Mouse (Mus musculus): Measurements from ENCODE around the gene Sez6. TPM values are rescaled to one million over a fixed set of nuclear protein-coding genes. Genes with fewer than 3 reads are reported as not detected.

The Sez6 gene
- polyA plus RNA-seq, 1 experiment: 71.0 TPM

- no peak for TF ChIP-seq CTCF (IDR thresholded peaks at IDR 0.05; ENCODE audit: borderline replicate concordance, insufficient read depth, low read depth, low read length)
- no peak for TF ChIP-seq POLR2A (IDR thresholded peaks at IDR 0.05; ENCODE audit: borderline replicate concordance, insufficient read depth, low read length)
- no peak overlapping the region for H3K27ac ChIP-seq (ENCODE audit: insufficient read depth, low read length)
- H3K4me3 ChIP-seq (replicated peaks; ENCODE audit: insufficient read depth, low read depth, low read length): no peak overlapping the region
- 21% methylated on average over 8 of the region's 8 CpGs for WGBS
- peaks cover 49% of the 10 kb centered on the region for H3K4me1 ChIP-seq (ENCODE audit: control insufficient read depth, insufficient read depth, low read length)
- no peaks in the 10 kb centered on the region for H3K27me3 ChIP-seq (ENCODE audit: control insufficient read depth, insufficient read depth, low read length)
- peak; percentile 57 to 70 for DNase-seq
These were observed 6.2 kb downstream of the Sez6 start for GRCm38 (mm10) chr11:77936846-77937245.

- peaks cover 56% of the 10 kb centered on the region for H3K4me1 ChIP-seq (ENCODE audit: control insufficient read depth, insufficient read depth, low read length)
- no peak overlapping the region for H3K27ac ChIP-seq (ENCODE audit: insufficient read depth, low read length)
- H3K27me3 ChIP-seq (ENCODE audit: control insufficient read depth, insufficient read depth, low read length): no peaks in the 10 kb centered on the region
- H3K4me3 ChIP-seq (replicated peaks; ENCODE audit: insufficient read depth, low read depth, low read length): no peak overlapping the region
- TF ChIP-seq CTCF (IDR thresholded peaks at IDR 0.05; ENCODE audit: borderline replicate concordance, insufficient read depth, low read depth, low read length) (no peak), POLR2A (IDR thresholded peaks at IDR 0.05; ENCODE audit: borderline replicate concordance, insufficient read depth, low read length) (no peak)
- WGBS: 52% methylated on average over 4 of the region's 4 CpGs
- no peak for DNase-seq
These were observed 7.2 kb downstream of the Sez6 start for GRCm38 (mm10) chr11:77937649-77938410.

- 64% methylated on average over 5 of the region's 5 CpGs for WGBS
- H3K27ac ChIP-seq (ENCODE audit: insufficient read depth, low read length): no peak overlapping the region
- TF ChIP-seq POLR2A (IDR thresholded peaks at IDR 0.05; ENCODE audit: borderline replicate concordance, insufficient read depth, low read length): no peak
- TF ChIP-seq CTCF (IDR thresholded peaks at IDR 0.05; ENCODE audit: borderline replicate concordance, insufficient read depth, low read depth, low read length): no peak
These were observed 11.6 kb downstream of the Sez6 start for GRCm38 (mm10) chr11:77942230-77942629.

GRCm38 (mm10) chr11:77947860-77948259 lies 17.3 kb downstream of the Sez6 start:
- no peak for DNase-seq
- Histone ChIP-seq H3K4me1 (ENCODE audit: control insufficient read depth, insufficient read depth, low read length) (peaks cover 42% of the 10 kb centered on the region), H3K27ac (ENCODE audit: insufficient read depth, low read length) (no peak overlapping the region), H3K27me3 (ENCODE audit: control insufficient read depth, insufficient read depth, low read length) (no peaks in the 10 kb centered on the region), H3K4me3 (replicated peaks; ENCODE audit: insufficient read depth, low read depth, low read length) (no peak overlapping the region)
- 64% methylated on average over 9 of the region's 9 CpGs for WGBS
- no peak for TF ChIP-seq POLR2A (IDR thresholded peaks at IDR 0.05; ENCODE audit: borderline replicate concordance, insufficient read depth, low read length)
- no peak for TF ChIP-seq CTCF (IDR thresholded peaks at IDR 0.05; ENCODE audit: borderline replicate concordance, insufficient read depth, low read depth, low read length)

More at GRCm38 (mm10) chr11:77942230-77942629, 11.6 kb downstream of the Sez6 start:
- Histone ChIP-seq H3K4me3 (replicated peaks; ENCODE audit: insufficient read depth, low read depth, low read length) (no peak overlapping the region), H3K27me3 (ENCODE audit: control insufficient read depth, insufficient read depth, low read length) (no peaks in the 10 kb centered on the region), H3K4me1 (ENCODE audit: control insufficient read depth, insufficient read depth, low read length) (peaks cover 34% of the 10 kb centered on the region)
- no peak for DNase-seq

GRCm38 (mm10) chr11:77950125-77950685 lies 19.6 kb downstream of the Sez6 start:
- Histone ChIP-seq H3K27me3 (ENCODE audit: control insufficient read depth, insufficient read depth, low read length) (no peaks in the 10 kb centered on the region), H3K4me3 (replicated peaks; ENCODE audit: insufficient read depth, low read depth, low read length) (no peak overlapping the region), H3K27ac (ENCODE audit: insufficient read depth, low read length) (0 out of 2 replicates have a peak overlapping the region, but pooled peaks have one; percentile 23), H3K4me1 (ENCODE audit: control insufficient read depth, insufficient read depth, low read length) (peaks cover 38% of the 10 kb centered on the region)
- DNase-seq: no peak
- TF ChIP-seq POLR2A (IDR thresholded peaks at IDR 0.05; ENCODE audit: borderline replicate concordance, insufficient read depth, low read length) (no peak), CTCF (IDR thresholded peaks at IDR 0.05; ENCODE audit: borderline replicate concordance, insufficient read depth, low read depth, low read length) (no peak)
- 18% methylated on average over 12 of the region's 12 CpGs for WGBS

- TF ChIP-seq CTCF (IDR thresholded peaks at IDR 0.05; ENCODE audit: borderline replicate concordance, insufficient read depth, low read depth, low read length): no peak
- TF ChIP-seq POLR2A (IDR thresholded peaks at IDR 0.05; ENCODE audit: borderline replicate concordance, insufficient read depth, low read length): no peak
These were observed 20.2 kb downstream of the Sez6 start for GRCm38 (mm10) chr11:77950797-77951228.

GRCm38 (mm10) chr11:77953671-77954070 lies 23.1 kb downstream of the Sez6 start:
- Histone ChIP-seq H3K27ac (ENCODE audit: insufficient read depth, low read length) (no peak overlapping the region), H3K4me1 (ENCODE audit: control insufficient read depth, insufficient read depth, low read length) (peaks cover 46% of the 10 kb centered on the region), H3K4me3 (replicated peaks; ENCODE audit: insufficient read depth, low read depth, low read length) (no peak overlapping the region), H3K27me3 (ENCODE audit: control insufficient read depth, insufficient read depth, low read length) (no peaks in the 10 kb centered on the region)
- TF ChIP-seq POLR2A (IDR thresholded peaks at IDR 0.05; ENCODE audit: borderline replicate concordance, insufficient read depth, low read length) (no peak), CTCF (IDR thresholded peaks at IDR 0.05; ENCODE audit: borderline replicate concordance, insufficient read depth, low read depth, low read length) (peak; percentile 73)
- no peak for DNase-seq
- WGBS: 80% methylated on average over 9 of the region's 9 CpGs

More at GRCm38 (mm10) chr11:77950797-77951228, 20.2 kb downstream of the Sez6 start:
- 4% methylated on average over 5 of the region's 5 CpGs for whole genome bisulfite sequencing
- peak; percentile 89 to 96 for DNase-seq
- H3K4me3 ChIP-seq (replicated peaks; ENCODE audit: insufficient read depth, low read depth, low read length): no peak overlapping the region
- H3K27ac ChIP-seq (ENCODE audit: insufficient read depth, low read length): peak overlapping the region; percentile 4; the same call in 1 of the 2 replicates
- no peaks in the 10 kb centered on the region for H3K27me3 ChIP-seq (ENCODE audit: control insufficient read depth, insufficient read depth, low read length)
- peaks cover 34% of the 10 kb centered on the region for H3K4me1 ChIP-seq (ENCODE audit: control insufficient read depth, insufficient read depth, low read length)

GRCm38 (mm10) chr11:77956428-77956827 lies 25.8 kb downstream of the Sez6 start:
- Histone ChIP-seq H3K27ac (ENCODE audit: insufficient read depth, low read length) (no peak overlapping the region), H3K4me1 (ENCODE audit: control insufficient read depth, insufficient read depth, low read length) (peaks cover 38% of the 10 kb centered on the region), H3K4me3 (replicated peaks; ENCODE audit: insufficient read depth, low read depth, low read length) (no peak overlapping the region), H3K27me3 (ENCODE audit: control insufficient read depth, insufficient read depth, low read length) (no peaks in the 10 kb centered on the region)
- WGBS: 80% methylated on average over 3 of the region's 3 CpGs
- TF ChIP-seq CTCF (IDR thresholded peaks at IDR 0.05; ENCODE audit: borderline replicate concordance, insufficient read depth, low read depth, low read length) (no peak), POLR2A (IDR thresholded peaks at IDR 0.05; ENCODE audit: borderline replicate concordance, insufficient read depth, low read length) (no peak)
- no peak for DNase-seq
